Mouse (Mus musculus): ENCODE measurements around the gene 4930404H24Rik.

The 4930404H24Rik gene

DNA sequence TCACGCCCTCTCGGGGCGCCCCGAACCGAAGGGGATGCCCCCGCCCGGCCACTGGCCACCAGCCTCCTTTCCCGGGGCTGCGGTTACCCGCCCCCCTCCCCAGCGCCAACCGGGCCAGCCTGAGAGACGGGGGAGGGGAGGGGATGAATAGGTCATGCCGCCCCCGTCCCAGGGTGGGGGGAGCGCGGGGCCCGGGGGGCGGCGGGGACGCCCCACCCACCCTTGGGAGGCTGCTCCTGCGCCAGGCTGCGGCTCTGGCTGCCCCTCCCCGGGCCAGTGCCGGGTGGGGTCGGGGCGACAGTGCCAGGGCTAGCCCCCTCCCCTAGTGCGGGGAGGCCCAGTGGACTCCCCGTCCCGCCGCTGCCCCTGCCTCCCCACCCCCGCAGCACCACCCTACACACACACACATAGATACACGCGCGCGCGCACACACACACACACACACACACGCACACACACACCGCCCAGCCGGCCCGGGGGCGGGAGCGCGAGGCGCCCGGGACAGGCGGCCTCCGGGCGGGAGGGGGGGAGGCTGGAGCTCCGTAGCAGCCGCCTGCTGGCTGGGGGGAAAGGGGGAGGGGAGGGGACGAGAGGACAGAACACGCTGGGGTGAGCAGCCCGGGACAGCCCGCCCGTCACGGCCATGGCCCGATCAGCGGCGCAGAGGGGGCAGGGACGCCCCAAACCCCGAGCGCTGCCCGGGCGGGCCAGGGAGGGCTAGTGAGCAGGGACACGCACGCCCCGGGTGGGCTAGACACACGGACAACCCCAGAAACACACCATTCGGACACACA lies 36.2 kb downstream of the 4930404H24Rik start:
- in situ Hi-C loops (cut with MboI; ENCODE audit: low sequenced_read_pairs) = no loop called here

- in situ Hi-C loops (cut with MboI; ENCODE audit: low sequenced_read_pairs) = no loop called here
Measured at GRCm38 (mm10) chr2:153529365-153529781, 36.8 kb downstream of the 4930404H24Rik start.

DNA sequence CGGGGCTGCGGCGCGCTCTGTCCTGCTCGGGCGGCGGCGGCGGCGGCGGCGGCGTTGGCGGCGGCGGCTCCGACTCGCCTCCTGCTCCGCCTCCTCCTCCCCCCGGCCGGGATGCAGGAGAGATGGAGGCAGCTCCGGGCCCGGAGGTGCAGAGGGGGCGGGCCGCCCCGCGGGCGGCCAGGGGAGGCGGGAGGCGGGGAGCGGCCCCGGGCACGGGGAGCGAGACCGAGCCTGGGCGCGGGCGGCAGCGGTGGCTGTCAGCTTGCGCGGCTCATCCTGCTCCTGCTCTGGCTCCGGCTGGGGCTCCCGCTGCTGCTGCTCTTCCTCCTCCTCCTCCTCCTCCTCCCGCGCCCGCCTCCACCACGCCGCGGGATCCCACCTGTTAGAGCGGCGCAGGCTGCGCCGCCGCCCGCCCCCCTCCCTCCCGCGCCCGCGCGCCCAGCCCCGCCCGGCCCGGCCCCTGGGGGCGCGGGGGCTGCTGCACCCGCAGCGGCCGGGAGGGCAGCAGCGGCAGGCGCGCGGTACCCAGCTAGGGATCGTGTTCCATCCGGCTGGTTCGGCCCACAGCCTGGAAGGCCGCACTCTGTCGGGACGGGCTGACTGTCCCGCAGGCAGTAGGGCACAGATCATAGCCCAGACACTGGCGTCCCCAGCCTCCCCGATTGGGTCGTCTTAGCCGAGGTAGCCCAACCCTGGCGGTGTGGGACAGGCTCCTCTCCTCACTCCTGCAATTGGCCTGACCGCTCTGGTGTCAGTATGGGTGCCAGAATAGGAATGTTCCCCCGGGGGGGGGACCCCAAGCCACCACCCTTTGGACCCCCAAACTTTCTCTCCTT lies 37.6 kb downstream of the 4930404H24Rik start, which contains the start of gene Nol4l:
Nol4l (minus strand) TSS at position 41 of the 836 bp plus-strand sequence.
- in situ Hi-C loops (cut with MboI; ENCODE audit: low sequenced_read_pairs) = no loop called here

- in situ Hi-C loops (cut with MboI; ENCODE audit: low sequenced_read_pairs) = no loop called here
Measured at GRCm38 (mm10) chr2:153530948-153531347, 38.4 kb downstream of the 4930404H24Rik start.

- in situ Hi-C loops (cut with MboI; ENCODE audit: low sequenced_read_pairs) = no loop called here
Measured at GRCm38 (mm10) chr2:153533981-153534380, 41.4 kb downstream of the 4930404H24Rik start.

DNA sequence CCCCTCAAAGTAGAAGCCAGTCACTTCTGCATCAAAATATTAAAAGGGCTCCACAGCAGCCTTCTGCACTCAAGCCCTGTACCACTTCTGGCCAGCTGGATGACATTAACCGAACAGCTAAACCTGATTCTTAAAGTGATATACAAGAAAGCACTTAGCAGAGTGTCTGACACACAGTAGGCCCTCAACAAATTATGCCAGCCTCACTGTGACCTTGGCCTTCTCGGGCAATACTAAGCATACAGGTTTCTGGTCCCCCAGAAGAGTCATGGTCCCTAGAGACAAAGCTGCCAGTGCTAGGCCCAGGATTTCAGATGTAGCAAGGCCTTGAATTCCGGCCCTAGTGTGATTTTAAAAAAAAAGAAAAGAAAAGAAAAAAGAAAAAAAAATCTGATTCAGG lies 46.3 kb downstream of the 4930404H24Rik start:
- in situ Hi-C loops (cut with MboI; ENCODE audit: low sequenced_read_pairs) = no loop called here

DNA sequence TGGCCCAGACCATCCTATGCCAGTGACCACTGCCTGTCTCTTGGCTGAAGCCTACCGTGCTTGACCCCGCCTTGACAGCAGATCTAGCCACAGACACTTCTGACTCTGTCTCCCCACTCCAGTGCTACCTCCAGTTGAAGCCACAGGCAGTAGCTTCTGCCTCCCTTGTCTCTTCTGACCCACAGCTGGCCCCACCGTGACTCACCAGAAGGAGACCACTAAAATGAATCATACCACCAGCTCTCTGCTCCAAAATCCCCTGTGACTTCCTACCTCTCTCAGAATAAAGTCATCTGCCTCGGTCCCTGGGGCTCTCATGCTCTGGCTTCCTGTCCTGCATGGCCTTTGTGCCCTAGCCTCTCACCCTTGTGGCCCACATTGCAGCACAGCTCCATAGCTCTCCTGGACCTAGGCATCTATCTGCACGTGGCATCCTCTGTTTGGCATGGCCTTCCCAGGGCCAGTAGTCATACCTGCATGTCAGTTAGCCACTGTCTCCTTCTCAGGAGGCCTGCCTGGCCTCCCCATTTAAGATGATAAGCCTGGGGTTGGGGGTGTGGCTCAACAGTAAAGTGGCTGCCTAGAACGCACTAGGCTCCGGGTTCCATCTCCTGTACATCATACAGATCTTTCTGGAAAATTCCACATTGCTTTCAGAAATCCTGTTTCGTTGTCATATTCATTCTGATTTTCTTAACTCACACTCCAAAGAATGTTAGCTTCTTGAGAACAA lies 50.5 kb downstream of the 4930404H24Rik start:
- in situ Hi-C loops (cut with MboI; ENCODE audit: low sequenced_read_pairs) = no loop called here
